Mouse (Mus musculus) neutrophil, adult 59 days (primary cell): ENCODE data around the gene Nox3. TPM values are rescaled to one million over a fixed set of nuclear protein-coding genes. Genes with fewer than 3 reads are reported as not detected.

Experiments used
- total RNA-seq, 2 experiments: library from RNA; stranded (reverse); gene quantifications; 1 replicate in 1 of 2; 2 replicates in 1 of 2; pipeline ENCODE4 v1.2.4; 2023

The Nox3 gene
- not detected for total RNA-seq

DNA sequence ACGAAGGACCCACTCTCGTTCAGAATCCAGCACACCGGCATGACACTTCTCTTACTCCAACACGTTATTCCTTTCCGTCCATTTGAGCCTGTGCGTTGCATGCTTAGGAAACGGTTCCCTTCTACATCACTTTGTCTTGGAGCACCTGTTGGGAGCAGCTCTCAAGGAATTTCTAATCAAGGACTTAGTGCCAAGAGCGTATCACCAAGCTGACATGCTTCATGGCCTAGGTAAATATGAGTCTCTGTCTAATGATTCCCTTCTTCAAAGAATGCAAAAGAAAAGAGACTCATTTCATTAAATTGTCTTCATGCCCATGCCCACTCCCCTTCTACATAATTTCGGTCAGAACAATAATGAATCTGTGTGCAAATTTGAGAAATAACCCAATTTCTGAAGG, at the start of gene Nox3:
TSS of gene Nox3 (minus strand) at position 101 of the 400 bp plus-strand sequence.

Other genes with a start within 250 kb of the Nox3 start
- gene Cldn20, start 163.7 kb downstream of the Nox3 start, total RNA-seq = 1 to 10 TPM; 1.8 to 1.9 TPM
- 1 to 10 TPM; 4.2 to 5.4 TPM for gene Tfb1m, start 138.5 kb downstream of the Nox3 start, total RNA-seq